Mouse (Mus musculus): ENCODE results near the gene Gpc6.

The Gpc6 gene

DNA sequence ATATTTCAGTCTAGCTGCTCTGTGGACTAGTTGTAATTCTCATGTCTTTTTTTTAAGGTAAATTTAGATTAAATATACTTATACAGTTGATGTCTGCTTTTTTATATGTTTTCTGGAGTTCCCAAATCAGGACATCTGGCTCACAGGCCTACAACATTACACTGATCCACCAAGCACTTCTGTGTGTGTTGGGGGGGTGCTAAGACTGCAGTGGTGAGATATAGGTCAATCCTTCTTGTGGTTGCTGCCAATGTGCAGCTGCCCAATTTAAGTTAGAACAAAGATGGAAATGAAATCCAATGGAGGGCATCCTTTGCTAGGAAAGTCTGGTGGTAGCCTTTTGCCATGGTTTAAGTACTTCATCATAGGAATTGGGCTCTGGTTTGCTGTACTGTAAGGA is 340.5 kb downstream of the Gpc6 start:
- DNase-seq = no peak

DNA sequence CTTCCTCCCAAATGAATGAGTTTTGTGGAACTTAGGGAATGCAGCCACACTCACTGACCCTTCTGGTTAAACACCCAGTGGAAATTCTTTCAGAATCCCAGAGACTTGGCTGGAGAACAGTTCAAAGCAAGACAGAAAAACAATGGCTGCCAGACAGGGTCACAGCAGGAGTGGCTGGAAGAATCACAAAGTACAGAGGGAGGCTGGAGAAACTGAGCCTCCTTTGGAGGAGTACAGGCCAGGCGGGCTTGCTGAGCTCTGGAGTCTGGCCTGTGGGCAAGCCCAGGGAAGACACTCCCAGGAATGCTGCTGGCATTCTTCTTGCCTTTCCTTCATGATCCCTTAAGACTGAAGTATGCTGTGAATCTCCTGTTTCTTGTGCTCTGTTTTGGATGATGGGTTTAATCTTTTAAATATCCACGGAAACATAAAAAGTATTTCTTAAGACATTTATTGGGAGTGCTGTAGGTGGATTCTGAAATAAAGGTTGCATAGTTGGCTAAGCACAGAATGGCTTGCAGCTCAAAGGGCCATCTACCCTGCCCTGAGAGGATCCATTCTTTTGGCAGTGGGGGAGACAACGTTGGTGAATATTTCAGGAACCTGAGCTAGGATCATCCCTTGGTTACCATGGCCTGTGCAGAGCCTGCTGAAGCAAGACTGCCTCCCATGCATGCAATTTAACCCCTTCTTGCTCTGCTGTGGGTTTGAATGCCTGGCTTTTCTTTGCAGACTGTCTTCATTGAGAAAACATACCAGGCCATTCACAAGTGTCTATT is 342.9 kb downstream of the Gpc6 start:
- DNase-seq = peak; percentile 13

DNA sequence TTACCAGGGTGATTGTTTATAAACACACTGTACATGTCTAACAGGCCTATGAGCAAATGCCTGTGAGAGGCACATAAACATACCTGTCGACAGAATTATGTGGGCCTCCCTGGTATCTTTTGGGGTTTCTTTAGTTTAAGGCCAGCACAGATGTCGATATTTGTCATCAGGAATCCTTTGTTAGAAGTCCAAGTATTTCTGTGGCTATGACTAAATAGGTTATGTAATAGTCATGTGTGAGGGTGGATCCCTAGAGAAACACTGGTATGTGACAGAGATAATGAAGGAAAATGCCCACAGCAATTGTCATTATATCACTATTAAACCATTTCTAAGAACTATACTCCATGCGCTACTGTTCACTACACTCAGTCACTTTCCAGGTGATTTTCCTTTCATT is 358.5 kb downstream of the Gpc6 start:
- no peak for DNase-seq

DNA sequence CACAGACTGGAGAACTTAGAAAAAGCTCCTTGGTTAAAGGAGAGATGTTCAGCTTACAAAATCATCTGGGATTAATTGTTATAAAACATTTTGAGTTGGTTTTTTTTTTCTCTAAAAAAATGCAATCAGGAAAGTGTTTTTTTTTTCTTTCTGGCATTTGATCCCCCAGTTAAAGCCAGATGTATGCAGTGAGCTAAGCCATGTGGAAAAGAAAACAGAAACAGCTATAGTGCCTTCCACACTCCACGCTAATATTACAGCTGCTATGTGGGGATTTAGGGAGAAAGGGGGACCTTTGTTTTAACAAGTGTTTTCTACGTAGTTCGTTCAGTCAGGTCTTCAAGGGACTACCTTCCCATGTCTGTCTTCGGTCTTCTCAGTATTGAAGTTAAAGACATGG is 368.6 kb downstream of the Gpc6 start:
- no peak for DNase-seq

DNA sequence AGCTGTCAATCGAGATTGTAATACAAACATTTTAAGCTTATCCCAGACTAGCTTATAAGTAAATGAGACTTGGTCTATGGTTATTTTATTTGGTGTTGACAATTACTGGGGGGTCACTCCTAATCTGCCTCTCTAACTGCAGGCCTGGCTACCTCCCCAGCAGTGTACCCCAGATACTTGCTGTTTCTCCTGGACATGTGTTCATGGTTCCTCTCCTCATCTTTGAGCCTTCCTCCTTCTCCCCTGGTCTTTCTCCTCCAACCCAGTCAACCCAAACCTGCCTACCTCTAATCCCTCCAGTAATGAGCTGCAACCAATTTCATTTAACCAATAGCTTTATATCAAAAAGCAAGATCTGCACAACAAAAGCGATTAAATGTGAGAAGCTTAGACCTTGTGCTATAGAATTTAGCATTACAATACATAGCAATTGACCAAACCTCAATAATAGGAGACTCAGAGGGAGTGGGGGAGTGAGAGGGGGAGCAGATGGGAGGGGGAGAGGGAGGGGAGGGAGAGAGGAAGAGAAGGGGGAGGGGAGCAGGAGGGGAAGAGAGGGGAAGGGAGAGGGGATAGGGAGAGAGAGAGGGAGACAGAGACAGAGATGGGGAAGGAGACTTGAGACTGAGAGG is 371.2 kb downstream of the Gpc6 start:
- no peak for DNase-seq

DNA sequence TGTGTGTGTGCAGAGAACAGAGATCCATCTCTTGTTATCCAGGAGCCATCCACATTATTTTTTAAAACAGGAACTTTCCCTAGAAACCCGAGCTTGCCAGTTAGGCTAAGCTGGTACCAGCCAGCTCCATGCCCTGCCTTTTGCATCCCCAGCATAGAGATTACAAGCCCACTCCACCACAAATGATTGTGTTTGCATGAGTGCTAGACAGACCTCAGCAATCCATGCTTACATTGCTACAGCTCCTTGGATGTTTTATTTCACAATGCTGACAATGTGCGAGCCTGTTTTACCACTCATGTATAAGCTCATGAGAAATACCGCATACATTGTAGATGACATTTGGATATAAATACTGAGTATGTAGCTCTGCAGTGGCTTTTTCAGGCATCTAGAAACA is 375.9 kb downstream of the Gpc6 start:
- DNase-seq = no peak

DNA sequence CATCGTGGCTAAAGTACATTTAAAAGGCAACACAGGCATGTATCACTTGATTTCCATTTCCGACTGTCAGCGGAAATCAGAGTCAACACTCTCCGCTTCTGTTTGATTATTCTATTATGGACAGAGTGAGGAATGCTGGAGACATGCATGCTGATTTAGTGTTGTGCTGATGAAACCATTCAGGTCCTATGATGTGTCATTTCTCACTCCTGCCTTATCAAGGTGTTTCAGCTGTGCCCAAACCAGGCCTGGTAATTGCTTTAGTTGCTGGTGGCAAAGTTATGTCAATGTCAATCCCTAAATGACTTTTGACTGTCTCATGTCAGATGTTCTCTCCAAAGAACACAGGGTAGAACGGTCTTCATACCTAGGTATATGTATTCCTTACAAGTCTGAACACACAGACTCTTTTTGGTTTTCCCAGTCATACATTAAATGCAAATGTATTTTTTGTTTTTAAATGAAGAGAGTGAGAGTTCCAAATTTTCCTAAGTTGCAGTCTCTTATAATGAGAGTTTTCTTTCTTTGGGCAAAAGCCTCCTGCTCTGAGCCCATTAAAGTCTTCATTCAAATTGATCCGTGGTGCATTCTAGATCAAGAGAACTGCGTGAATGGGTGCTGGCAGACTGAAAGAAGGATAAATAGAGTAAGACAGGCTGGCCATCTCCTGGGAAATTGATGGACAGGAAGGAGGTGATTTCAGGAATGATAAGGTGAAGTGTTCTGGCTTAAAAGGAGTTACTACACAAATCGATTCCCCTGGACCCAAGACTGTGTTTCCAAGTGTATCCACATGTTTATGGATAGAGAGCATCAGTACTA is 379.0 kb downstream of the Gpc6 start:
- DNase-seq = no peak

DNA sequence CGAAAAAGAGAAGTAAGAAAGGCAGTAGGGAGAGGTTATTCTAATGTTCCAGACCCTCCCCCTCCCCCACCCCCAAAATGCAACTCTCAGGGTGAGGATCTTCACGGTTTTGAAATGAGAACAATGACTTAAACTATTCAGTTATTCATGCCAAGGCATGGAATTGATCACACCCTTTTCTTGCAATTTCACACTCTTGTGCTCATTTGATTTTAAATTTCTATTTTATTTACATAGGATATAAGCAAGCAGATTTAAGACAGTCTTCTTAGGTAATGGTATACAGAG is 379.6 kb downstream of the Gpc6 start:
- DNase-seq = no peak

DNA sequence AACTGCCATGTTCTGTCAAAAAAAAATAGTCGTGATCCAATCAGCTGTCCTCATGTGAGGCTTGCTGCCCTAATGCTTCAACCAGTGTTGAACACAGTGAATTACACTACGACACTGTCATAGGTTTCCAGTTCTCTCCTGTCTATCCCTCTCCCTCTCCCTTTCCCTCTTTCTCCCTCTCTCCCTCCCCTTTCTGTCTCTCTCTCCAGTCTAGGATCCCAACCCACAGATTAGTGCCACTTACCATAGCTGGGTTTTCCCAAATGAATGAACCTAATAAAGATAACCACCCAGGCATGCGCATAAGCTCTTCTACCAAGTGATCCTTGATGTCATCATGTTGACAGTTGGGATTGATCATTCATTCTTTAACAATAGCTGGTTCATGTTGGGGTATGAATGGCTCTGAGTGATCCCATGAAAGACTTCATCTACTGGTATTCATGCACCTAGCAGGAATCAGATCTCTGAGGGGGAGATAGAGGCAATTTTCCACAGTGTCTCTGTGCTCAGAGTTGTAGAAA is 384.9 kb downstream of the Gpc6 start:
- no peak for DNase-seq

DNA sequence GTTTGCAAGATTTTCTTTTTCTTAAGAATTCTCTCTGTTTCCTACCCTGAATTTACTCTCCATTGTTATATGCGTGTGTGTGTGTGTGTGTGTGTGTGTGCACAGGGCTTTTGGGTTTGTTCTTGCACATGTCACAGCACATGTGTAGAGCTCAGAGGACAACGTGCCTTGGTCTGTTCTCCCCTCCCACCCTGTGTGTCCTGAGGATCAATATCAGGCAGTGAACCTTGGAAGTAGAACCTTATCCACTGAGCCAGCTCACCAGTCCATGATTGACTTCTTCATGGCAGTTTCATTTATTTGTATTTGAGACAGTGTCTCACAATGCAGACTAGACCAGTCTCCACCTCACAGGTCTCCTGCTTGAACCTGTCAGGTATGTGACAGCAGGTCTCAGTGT is 399.1 kb downstream of the Gpc6 start:
- no peak for DNase-seq

DNA sequence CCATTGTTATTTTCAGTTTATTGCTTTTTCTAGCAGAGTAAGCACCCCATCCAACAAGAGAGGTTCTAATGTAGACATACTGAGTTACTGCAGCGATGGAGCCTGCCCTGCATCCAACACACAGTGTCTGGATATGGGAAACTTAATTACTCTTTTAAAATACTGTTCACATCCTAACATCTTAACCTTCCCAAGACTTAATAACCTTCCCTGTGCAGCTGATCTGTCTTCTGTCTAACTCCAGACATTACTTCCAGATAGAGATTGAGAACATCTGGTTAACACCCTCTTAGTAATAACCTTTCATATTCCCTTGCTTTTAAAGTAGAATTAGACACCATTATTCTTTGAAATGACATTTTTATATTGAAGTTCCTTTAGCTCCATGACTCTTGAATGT is 407.1 kb downstream of the Gpc6 start:
- no peak for DNase-seq

DNA sequence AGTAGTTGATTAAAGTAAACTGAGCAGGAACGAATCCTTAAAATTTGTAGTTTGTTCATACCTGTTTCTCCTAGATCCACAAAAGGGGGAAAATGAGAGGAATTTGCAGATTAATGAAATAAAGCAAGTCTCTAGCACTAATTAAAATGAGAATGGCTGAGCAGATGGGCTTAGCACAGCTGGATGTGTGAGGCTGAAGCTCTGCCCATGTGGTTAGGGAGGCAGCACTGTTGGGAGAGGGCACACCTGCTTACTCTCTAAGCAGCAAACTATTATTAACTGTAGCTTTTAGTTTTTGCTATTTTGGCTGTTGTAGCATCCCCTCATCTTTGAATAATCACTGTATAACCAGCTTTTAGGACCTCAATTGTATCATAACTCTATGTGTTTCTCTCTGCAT is 412.2 kb downstream of the Gpc6 start:
- no peak for DNase-seq

DNA sequence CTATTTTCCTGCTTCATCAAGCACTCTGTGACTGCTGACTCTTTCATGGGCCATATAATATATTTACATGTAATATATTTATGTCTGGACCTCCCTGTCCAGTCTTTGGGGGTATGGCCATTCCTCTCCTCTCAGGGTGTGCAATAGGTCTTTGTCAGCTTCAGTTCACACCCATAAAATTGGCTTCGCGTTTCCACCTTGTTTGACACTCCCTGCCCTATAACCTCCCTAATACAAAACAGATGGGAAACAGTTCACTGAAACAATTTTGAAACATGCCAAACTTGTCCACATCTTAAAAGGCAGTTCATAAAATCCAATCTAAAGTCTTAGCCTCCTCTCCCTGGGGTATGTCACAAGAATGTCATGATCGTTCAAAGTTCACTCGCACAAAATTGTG is 415.4 kb downstream of the Gpc6 start:
- no peak for DNase-seq

DNA sequence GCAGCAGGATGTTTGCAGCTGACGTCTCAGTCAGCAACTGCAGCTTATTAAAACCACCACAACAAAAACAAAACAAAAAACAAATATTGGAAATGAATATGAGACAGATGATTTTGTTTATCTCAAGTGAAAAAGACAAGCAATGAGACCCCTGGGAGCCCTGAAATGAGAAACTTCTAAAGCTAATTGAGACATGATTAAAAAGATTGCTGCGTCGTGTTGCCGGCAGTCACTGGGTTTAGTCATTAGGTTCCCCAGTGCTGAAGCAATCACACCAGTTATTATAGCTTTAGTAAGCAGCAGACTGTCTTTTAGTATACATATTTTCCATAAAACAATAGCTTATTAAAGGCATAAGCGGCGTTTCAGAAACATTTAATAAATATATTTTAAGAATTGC is 419.4 kb downstream of the Gpc6 start:
- DNase-seq = peak; percentile 7

DNA sequence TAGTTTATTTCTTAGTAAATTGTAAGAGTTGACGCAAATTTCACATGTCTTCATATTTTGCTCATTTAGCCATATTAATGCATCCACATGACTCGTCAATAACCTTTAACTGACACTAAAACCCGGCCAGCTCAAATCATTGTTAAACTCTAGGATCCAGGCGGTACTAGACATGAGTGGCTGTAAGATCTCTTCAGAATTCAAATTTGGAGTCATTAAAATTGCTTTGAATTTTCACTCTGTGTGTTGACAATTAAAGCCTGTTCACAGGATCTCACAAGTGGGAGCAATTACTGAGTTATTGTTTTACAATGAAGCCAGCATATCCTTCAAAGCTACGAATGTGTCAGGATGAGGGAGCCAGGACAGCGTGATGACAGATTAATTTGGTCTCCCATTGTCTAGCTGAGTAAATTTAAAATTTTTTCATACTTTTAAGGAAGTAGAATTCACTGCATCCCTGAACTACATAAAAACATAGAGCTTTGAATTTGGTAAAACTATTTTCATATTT is 421.3 kb downstream of the Gpc6 start:
- no peak for DNase-seq

DNA sequence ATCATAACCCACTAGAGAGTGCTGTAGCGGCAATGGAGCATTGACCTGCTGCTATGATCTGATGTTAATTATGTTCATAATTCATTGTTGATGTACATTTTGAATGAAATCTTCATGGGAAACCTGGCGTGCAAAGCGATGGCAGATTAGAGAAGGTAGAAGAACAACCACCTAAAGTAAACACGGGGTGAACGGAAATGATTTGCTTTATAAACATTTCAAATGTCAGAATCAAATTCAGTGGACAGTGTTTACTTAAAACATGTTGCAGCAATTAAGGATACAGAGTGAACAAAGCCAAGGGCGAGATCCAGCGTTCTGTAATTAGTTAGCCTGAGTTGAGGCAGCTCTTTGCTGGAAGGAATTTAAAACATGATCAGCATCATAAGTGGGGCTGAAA is 426.2 kb downstream of the Gpc6 start:
- no peak for DNase-seq

DNA sequence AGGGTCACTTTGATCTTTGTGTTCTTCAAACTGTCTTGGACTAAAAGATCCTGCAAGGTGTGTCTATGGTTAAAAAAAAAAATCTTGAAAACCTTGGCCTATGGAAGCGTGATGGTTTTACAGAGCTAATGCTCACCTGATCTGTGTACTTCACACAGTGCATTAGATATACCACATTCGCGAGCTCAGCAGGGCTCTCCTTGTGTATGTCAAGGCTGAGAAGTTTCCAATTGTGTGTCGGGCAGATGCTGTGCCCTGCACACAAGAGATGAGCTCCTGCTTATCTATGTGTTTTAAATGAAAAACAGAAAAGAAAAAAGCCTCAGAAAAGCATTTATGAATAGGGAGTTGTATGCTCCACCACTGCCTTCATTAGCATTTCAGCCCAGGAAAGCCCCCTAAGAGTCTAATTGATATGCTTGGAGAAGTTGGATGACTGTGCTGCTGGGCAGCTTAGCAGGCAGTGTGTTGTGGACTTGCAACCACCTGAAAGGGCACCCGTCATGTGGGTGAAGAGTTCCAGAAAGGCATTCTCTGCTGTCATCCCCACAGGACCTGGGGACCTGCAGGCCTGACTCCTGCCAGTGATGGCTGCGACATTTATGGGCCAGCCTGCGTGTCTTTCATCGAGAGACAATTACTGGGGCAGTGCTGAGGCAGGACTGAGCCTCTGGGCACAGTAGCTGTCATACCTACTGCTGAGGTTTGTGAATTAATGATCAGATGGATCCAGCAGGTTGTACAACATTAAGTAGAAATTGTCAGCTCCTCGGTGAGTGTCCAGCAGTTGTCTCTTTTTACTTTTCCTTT is 436.2 kb downstream of the Gpc6 start:
- DNase-seq = no peak

DNA sequence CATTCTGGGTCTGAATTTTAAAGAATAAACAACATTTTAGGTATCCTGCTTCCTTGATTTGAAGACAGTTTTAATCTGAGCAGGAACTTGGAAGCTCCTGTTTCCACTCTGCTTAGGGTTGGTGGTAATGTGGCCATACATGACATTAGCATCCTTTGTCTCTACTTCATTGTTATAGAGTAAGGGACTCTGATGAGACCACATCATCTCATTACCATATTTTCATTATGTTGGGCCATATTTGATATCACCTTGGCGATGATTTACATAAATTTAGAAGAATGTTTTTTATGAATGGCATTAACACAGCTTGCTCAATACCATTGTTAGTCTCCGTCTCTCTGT is 436.8 kb downstream of the Gpc6 start:
- DNase-seq = no peak

DNA sequence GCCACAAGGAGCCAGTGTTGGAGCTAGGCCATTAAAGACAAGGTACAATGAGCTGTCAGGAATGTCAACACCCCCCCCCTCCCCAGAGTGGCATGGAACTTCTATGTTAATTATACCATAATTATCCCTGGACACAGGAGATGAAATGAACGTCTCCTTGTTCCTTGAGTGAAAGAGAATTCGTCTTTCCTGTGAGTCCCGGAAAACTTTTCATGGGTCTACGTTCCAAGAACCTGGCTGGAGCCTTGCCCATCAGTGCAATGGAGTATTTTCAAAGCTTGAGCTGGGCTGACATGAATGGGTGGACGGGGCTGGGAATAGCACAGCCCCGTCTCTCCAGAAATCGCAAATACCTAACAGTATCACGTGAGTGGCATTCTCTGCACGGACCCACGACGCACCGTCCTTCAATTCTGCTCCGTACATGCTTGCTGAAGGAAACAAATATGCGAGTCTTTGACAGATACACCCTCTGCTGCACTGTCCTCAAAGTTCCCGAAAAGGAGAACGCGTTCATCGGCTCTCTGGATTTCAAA is 444.3 kb downstream of the Gpc6 start:
- DNase-seq = no peak

DNA sequence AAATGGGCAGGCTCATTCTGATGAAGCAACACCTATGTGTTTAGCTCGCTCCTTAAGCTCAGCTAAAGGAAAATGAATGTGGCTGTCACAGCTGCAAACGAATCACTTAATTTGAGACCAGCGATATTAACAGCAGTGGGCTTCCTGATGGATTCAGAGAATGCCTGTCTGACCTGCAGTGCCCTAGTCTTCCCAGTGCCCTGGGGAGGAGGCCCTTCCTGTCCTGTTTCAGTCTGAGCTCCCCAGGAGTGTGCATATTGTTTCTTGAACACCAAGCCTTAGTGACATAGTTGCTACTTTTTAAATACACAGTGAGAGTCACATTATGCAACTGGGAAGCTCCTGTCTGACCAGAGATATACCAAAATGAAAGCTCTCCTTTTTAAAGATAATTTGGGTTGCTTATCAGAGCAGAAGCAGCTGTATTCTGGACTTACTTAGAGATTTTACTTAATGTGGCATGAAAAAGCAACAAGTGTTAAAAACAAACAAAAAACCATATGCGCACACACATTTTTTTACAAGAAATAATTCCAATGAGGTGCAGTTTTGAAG is 451.8 kb downstream of the Gpc6 start:
- DNase-seq = no peak

DNA sequence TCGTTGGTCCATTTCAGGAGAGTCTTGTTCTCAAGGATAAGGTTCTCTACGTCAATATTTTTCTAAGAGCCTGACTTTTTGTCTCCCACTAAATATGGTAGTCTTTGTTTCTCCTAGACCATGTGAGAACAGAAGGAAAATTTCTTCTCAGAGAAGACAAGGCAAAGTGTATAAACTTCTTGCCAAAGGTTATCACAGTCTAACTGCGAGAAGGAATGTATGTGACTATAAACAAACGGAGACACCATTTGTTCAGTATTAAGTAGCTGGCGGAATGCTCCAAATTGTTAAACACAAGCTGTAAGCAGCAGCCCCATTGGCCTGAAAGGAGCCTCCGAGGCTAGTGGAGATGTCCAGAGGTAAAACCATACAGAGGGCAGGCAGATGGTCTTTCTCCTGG is 454.9 kb downstream of the Gpc6 start:
- peak; percentile 12 for DNase-seq

DNA sequence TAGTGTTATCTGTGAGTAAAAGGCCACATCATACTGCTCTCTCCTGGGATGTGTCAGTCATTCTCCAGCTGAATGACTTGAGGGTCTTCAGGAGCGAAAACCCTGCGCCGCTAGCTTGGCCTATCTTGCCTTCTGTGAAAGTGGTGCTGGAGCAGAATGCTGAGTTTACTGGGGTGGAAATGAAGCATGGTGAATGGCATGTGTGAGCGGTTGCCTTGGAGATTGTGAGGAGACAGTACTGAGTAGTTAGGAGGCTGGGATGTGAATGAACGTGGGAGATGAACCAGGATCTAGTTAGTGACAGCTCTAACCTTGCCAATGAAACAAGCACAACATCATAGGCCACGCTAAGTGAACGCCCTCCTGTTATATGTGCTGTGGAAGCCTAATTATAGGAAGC is 458.1 kb downstream of the Gpc6 start:
- DNase-seq = no peak
